Mouse (Mus musculus): ENCODE data around the gene Pigx. TPM values are rescaled to one million over a fixed set of nuclear protein-coding genes. Genes with fewer than 3 reads are reported as not detected.

The Pigx gene
- polyA plus RNA-seq, 1 experiment, result 29.0 TPM

- Histone ChIP-seq H3K27me3 (replicated peaks; ENCODE audit: control insufficient read depth, insufficient read depth, low read length) (no peaks in the 10 kb centered on the region), H3K27ac (ENCODE audit: insufficient read depth, low read depth, low read length) (peak overlapping the region; percentile 40), H3K4me1 (ENCODE audit: control insufficient read depth, insufficient read depth, low read length) (no peaks in the 10 kb centered on the region), H3K4me3 (ENCODE audit: insufficient read depth, low read depth, low read length) (peak overlapping the region; percentile 24; the same call in 1 of the 2 replicates), H3K36me3 (ENCODE audit: control insufficient read depth, insufficient read depth, low read length) (no peaks in the 10 kb centered on the region)
- TF ChIP-seq CTCF (conservative IDR thresholded peaks at IDR 0.05; ENCODE audit: insufficient read depth, insufficient read length, low read depth, low read length), result no peak
- TF ChIP-seq POLR2A (IDR thresholded peaks at IDR 0.05; ENCODE audit: low read depth, low read length), result no peak
- WGBS, result 58% methylated on average over 16 of the region's 16 CpGs
- DNase-seq, result peak; percentile 71
These were observed 30.8 kb upstream of the Pigx start for GRCm38 (mm10) chr16:32130190-32130826.

- H3K4me3 ChIP-seq (ENCODE audit: insufficient read depth, low read depth, low read length), result peak overlapping the region; percentile 24; the same call in 1 of the 2 replicates
These were observed 30.1 kb upstream of the Pigx start for GRCm38 (mm10) chr16:32129449-32130189.

DNA sequence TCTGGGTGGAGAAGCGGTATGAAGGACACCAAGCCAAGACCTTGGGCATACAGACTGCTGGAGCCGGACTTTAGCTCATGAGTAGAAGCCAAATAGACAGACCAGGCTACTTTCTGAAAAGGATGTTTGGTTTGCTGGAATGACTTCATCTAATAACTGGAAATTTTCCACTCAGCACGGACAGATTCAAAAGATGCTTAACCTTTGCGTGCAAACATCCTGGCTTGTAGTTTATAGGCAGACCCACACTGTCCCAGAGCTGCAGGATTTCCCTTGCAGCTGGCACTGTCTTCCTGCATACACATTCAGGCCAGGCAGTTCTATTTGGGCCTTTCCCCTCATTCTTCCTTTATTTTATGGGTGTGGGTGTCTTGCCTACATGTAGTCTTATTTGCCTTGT lies 27.5 kb upstream of the Pigx start:
- peak; percentile 43 for DNase-seq
- Histone ChIP-seq H3K27ac (ENCODE audit: insufficient read depth, low read depth, low read length) (peak overlapping the region; percentile 24; the same call in 1 of the 2 replicates), H3K27me3 (replicated peaks; ENCODE audit: control insufficient read depth, insufficient read depth, low read length) (no peaks in the 10 kb centered on the region), H3K4me3 (ENCODE audit: insufficient read depth, low read depth, low read length) (no peak overlapping the region), H3K4me1 (ENCODE audit: control insufficient read depth, insufficient read depth, low read length) (no peaks in the 10 kb centered on the region), H3K36me3 (ENCODE audit: control insufficient read depth, insufficient read depth, low read length) (no peaks in the 10 kb centered on the region)
- 73% methylated on average over 4 of the region's 4 CpGs for WGBS
- TF ChIP-seq POLR2A (IDR thresholded peaks at IDR 0.05; ENCODE audit: low read depth, low read length), result no peak
- TF ChIP-seq CTCF (conservative IDR thresholded peaks at IDR 0.05; ENCODE audit: insufficient read depth, insufficient read length, low read depth, low read length), result no peak

More at GRCm38 (mm10) chr16:32129449-32130189, 30.1 kb upstream of the Pigx start:
- H3K4me1 ChIP-seq (ENCODE audit: control insufficient read depth, insufficient read depth, low read length), result no peaks in the 10 kb centered on the region
- H3K27me3 ChIP-seq (replicated peaks; ENCODE audit: control insufficient read depth, insufficient read depth, low read length), result no peaks in the 10 kb centered on the region
- H3K27ac ChIP-seq (ENCODE audit: insufficient read depth, low read depth, low read length), result peak overlapping the region; percentile 40
- 64% methylated on average over 20 of the region's 20 CpGs for WGBS
- DNase-seq, result no peak
- TF ChIP-seq CTCF (conservative IDR thresholded peaks at IDR 0.05; ENCODE audit: insufficient read depth, insufficient read length, low read depth, low read length) (no peak), POLR2A (IDR thresholded peaks at IDR 0.05; ENCODE audit: low read depth, low read length) (no peak)
- no peaks in the 10 kb centered on the region for H3K36me3 ChIP-seq (ENCODE audit: control insufficient read depth, insufficient read depth, low read length)

GRCm38 (mm10) chr16:32125364-32125763 lies 25.8 kb upstream of the Pigx start:
- 92% methylated on average over 3 of the region's 3 CpGs for WGBS
- Histone ChIP-seq H3K36me3 (ENCODE audit: control insufficient read depth, insufficient read depth, low read length) (no peaks in the 10 kb centered on the region), H3K27me3 (replicated peaks; ENCODE audit: control insufficient read depth, insufficient read depth, low read length) (no peaks in the 10 kb centered on the region), H3K4me3 (ENCODE audit: insufficient read depth, low read depth, low read length) (no peak overlapping the region), H3K27ac (ENCODE audit: insufficient read depth, low read depth, low read length) (no peak overlapping the region), H3K4me1 (ENCODE audit: control insufficient read depth, insufficient read depth, low read length) (no peaks in the 10 kb centered on the region)
- no peak for TF ChIP-seq POLR2A (IDR thresholded peaks at IDR 0.05; ENCODE audit: low read depth, low read length)
- no peak for TF ChIP-seq CTCF (conservative IDR thresholded peaks at IDR 0.05; ENCODE audit: insufficient read depth, insufficient read length, low read depth, low read length)
- DNase-seq, result no peak

- WGBS, result 42% methylated on average over 17 of the region's 17 CpGs
- Histone ChIP-seq H3K27ac (ENCODE audit: insufficient read depth, low read depth, low read length) (peak overlapping the region; percentile 71), H3K27me3 (replicated peaks; ENCODE audit: control insufficient read depth, insufficient read depth, low read length) (no peaks in the 10 kb centered on the region), H3K4me3 (ENCODE audit: insufficient read depth, low read depth, low read length) (peak overlapping the region; percentile 30; the same call in 1 of the 2 replicates), H3K36me3 (ENCODE audit: control insufficient read depth, insufficient read depth, low read length) (no peaks in the 10 kb centered on the region), H3K4me1 (ENCODE audit: control insufficient read depth, insufficient read depth, low read length) (no peaks in the 10 kb centered on the region)
- TF ChIP-seq CTCF (conservative IDR thresholded peaks at IDR 0.05; ENCODE audit: insufficient read depth, insufficient read length, low read depth, low read length) (no peak), POLR2A (IDR thresholded peaks at IDR 0.05; ENCODE audit: low read depth, low read length) (no peak)
- DNase-seq, result peak; percentile 65
These were observed 25.1 kb upstream of the Pigx start for GRCm38 (mm10) chr16:32124444-32125335.

- WGBS, result 81% methylated on average over 7 of the region's 7 CpGs
- Histone ChIP-seq H3K36me3 (ENCODE audit: control insufficient read depth, insufficient read depth, low read length) (no peaks in the 10 kb centered on the region), H3K4me1 (ENCODE audit: control insufficient read depth, insufficient read depth, low read length) (no peaks in the 10 kb centered on the region), H3K27ac (ENCODE audit: insufficient read depth, low read depth, low read length) (no peak overlapping the region), H3K4me3 (ENCODE audit: insufficient read depth, low read depth, low read length) (no peak overlapping the region), H3K27me3 (replicated peaks; ENCODE audit: control insufficient read depth, insufficient read depth, low read length) (no peaks in the 10 kb centered on the region)
- no peak for TF ChIP-seq POLR2A (IDR thresholded peaks at IDR 0.05; ENCODE audit: low read depth, low read length)
- no peak for TF ChIP-seq CTCF (conservative IDR thresholded peaks at IDR 0.05; ENCODE audit: insufficient read depth, insufficient read length, low read depth, low read length)
- no peak for DNase-seq
These were observed 24.5 kb upstream of the Pigx start for GRCm38 (mm10) chr16:32124020-32124419.

Data from kidney, adult 2 months (tissue).